Mouse (Mus musculus): Measurements from ENCODE around the gene Clgn. TPM values are rescaled to one million over a fixed set of nuclear protein-coding genes. Genes with fewer than 3 reads are reported as not detected.

Gene Clgn
- polyA plus RNA-seq, 1 experiment from 2014 or later: 5.8 TPM

DNA sequence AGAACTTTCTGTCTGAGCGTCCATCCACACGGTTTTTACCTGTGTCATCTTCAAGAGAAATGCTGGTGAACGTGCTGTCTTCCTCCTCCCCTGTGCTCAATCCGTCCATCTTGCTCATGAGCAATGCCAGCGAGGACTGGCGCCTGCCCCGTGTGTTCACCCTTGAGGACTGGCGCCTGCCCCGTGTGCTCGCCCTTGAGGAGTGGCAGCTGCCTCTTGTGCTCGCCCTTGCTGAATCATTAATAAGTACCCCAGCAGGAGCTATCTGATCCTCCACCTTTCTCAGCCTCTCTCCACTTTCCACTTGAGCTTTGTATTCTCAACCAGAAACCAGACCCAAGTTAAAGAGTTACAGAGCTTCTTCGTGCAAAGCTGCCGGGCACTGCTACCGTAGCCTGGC is 68.6 kb downstream of the Clgn start, which contains the start of gene Scoc:
Gene Scoc (minus strand): TSS at position 170 of the 400 bp plus-strand sequence.
- H3K9me3 ChIP-seq (ENCODE audit: control insufficient read depth, low read length): no peaks in the 10 kb centered on the region
- no peak within 1 kb of the TSS for H3K9ac ChIP-seq (ENCODE audit: low read length)
- no peaks in the 10 kb centered on the region for H3K36me3 ChIP-seq (ENCODE audit: control insufficient read depth, insufficient read depth, low read length)
- H3K4me2 ChIP-seq (ENCODE audit: low read depth): no peak within 1 kb of the TSS
- ATAC-seq (ENCODE audit: insufficient read depth, low FRiP score, low TSS enrichment): no peak
- H3K27me3 ChIP-seq (ENCODE audit: control insufficient read depth, insufficient read depth, low read length): no peaks in the 10 kb centered on the region
- H3K4me3 ChIP-seq (ENCODE audit: low read depth, low read length): no peak within 1 kb of the TSS
- no peaks in the 10 kb centered on the region for H3K4me1 ChIP-seq (ENCODE audit: control insufficient read depth, insufficient read depth, low read length)
- no peak for DNase-seq (ENCODE audit: low spot score)
- WGBS: 83% methylated on average over 14 of the region's 14 CpGs
- no peak within 1 kb of the TSS for H3K27ac ChIP-seq (ENCODE audit: low read depth, low read length)

- WGBS: 75% methylated on average over 3 of the region's 3 CpGs
- DNase-seq (ENCODE audit: low spot score): no peak
- no peaks in the 10 kb centered on the region for H3K9me3 ChIP-seq (ENCODE audit: control insufficient read depth, low read length)
Observed at GRCm38 (mm10) chr8:83459606-83460005, 69.9 kb downstream of the Clgn start.

More at GRCm38 (mm10) chr8:83459606-83460005, 69.9 kb downstream of the Clgn start:
- Histone ChIP-seq H3K4me3 (ENCODE audit: low read depth, low read length) (no peak overlapping the region), H3K4me2 (ENCODE audit: low read depth) (no peak overlapping the region), H3K36me3 (ENCODE audit: control insufficient read depth, insufficient read depth, low read length) (no peaks in the 10 kb centered on the region), H3K9ac (ENCODE audit: low read length) (no peak overlapping the region), H3K27ac (ENCODE audit: low read depth, low read length) (no peak overlapping the region), H3K27me3 (ENCODE audit: control insufficient read depth, insufficient read depth, low read length) (no peaks in the 10 kb centered on the region), H3K4me1 (ENCODE audit: control insufficient read depth, insufficient read depth, low read length) (no peaks in the 10 kb centered on the region)
- ATAC-seq (ENCODE audit: insufficient read depth, low FRiP score, low TSS enrichment): no peak

Other genes starting within 250 kb of the Clgn start
- gene Tbc1d9, start 224.5 kb upstream of the Clgn start, polyA plus RNA-seq (2014; fragmentation: Nextera tagmentation; extraction: Ambion mirVana): 13.4 and 17.1 TPM in 2 replicates
- 5.5 and 7.2 TPM in 2 replicates for gene Gm10645, start 223.7 kb upstream of the Clgn start, polyA plus RNA-seq (2014; fragmentation: Nextera tagmentation; extraction: Ambion mirVana)
- gene Ucp1, start 99.5 kb upstream of the Clgn start, polyA plus RNA-seq (2014; fragmentation: Nextera tagmentation; extraction: Ambion mirVana): 0.19 TPM in 1 of 2 replicates, not detected in the other
- gene Elmod2, start 57.4 kb upstream of the Clgn start, polyA plus RNA-seq (2014; fragmentation: Nextera tagmentation; extraction: Ambion mirVana): 23.5 and 23.9 TPM in 2 replicates
- not detected in 2 replicates for gene Mgat4d, start 41.4 kb upstream of the Clgn start, polyA plus RNA-seq (2014; fragmentation: Nextera tagmentation; extraction: Ambion mirVana)
- 166 and 168 TPM in 2 replicates for gene Scoc, start 68.5 kb downstream of the Clgn start, polyA plus RNA-seq (2014; fragmentation: Nextera tagmentation; extraction: Ambion mirVana)
- not detected in 2 replicates for gene Olfr370, start 145.9 kb downstream of the Clgn start, polyA plus RNA-seq (2014; fragmentation: Nextera tagmentation; extraction: Ambion mirVana)
- 326 and 331 TPM in 2 replicates for gene Ndufb7, start 176.8 kb downstream of the Clgn start, polyA plus RNA-seq (2014; fragmentation: Nextera tagmentation; extraction: Ambion mirVana)
- gene Tecr, start 218.1 kb downstream of the Clgn start, polyA plus RNA-seq (2014; fragmentation: Nextera tagmentation; extraction: Ambion mirVana): 734 and 760 TPM in 2 replicates
- gene Dnajb1, start 218.3 kb downstream of the Clgn start, polyA plus RNA-seq (2014; fragmentation: Nextera tagmentation; extraction: Ambion mirVana): 64.9 and 68.9 TPM in 2 replicates

Measured in neural tube, embryonic 11.5 days (tissue).